Mouse (Mus musculus) lung, postnatal 0 days (tissue): ENCODE results near the gene Plpp3. TPM values are rescaled to one million over a fixed set of nuclear protein-coding genes. Genes with fewer than 3 reads are reported as not detected.
A peak's percentile ranks its signal among the peaks of the same experiment; 100 is the strongest.

Experiments
- ATAC-seq: fragments of 200-750 bp; cut with Nextera tagmentation; 2 replicates; pipeline ENCODE4 v1.8.0; 2017; ENCODE audit warnings: moderate library complexity
- DNase-seq: peaks from one replicate; pipeline ENCODE4 v3.0.0-alpha.2; 2016; ENCODE audit warnings: low spot score
- H3K27ac ChIP-seq: fragments of 300-500 bp; sonication (generic); 2 replicates; pipeline ENCODE4 v1.5.1; 2014; ENCODE audit warnings: antibody characterized with exemption, mild to moderate bottlenecking, low read length, mixed read lengths
- H3K27me3 ChIP-seq: fragments of 300-500 bp; sonication (generic); replicated peaks from 2 replicates; pipeline ENCODE4 v1.6.1; 2014; ENCODE audit warnings: low read length, mixed read lengths; ENCODE audit not compliant: insufficient read depth
- H3K36me3 ChIP-seq: fragments of 300-500 bp; sonication (generic); 2 replicates; pipeline ENCODE4 v1.6.1; 2014; ENCODE audit warnings: low read length, mixed read lengths; ENCODE audit not compliant: insufficient read depth
- H3K4me1 ChIP-seq: fragments of 300-500 bp; sonication (generic); 2 replicates; pipeline ENCODE4 v1.6.1; 2014; ENCODE audit warnings: antibody characterized with exemption, low read depth, low read length, mixed read lengths; ENCODE audit not compliant: insufficient read depth
- H3K4me2 ChIP-seq: fragments of 300-500 bp; sonication (generic); replicated peaks from 2 replicates; pipeline ENCODE4 v1.6.1; 2014; ENCODE audit warnings: low read depth, mild to moderate bottlenecking, low read length, moderate library complexity, mixed read lengths
- H3K4me3 ChIP-seq: fragments of 300-500 bp; sonication (generic); 2 replicates; pipeline ENCODE4 v1.5.1; 2014; ENCODE audit warnings: low read depth, low read length
- H3K9ac ChIP-seq: fragments of 300-500 bp; sonication (generic); replicated peaks from 2 replicates; pipeline ENCODE4 v1.6.1; 2014; ENCODE audit warnings: low read depth, mild to moderate bottlenecking
- H3K9me3 ChIP-seq: fragments of 300-500 bp; sonication (generic); 2 replicates; pipeline ENCODE4 v1.6.1; 2016; ENCODE audit warnings: low read length, mixed read lengths
- CTCF ChIP-seq: IDR thresholded peaks from 2 replicates; pipeline ENCODE4 v1.5.1; 2016; ENCODE audit warnings: antibody characterized with exemption, mild to moderate bottlenecking
- EP300 ChIP-seq: IDR thresholded peaks from 2 replicates; pipeline ENCODE4 v1.6.1; 2016; ENCODE audit warnings: antibody characterized with exemption, mild to moderate bottlenecking, control low read depth
- WGBS: fragments of 180-500 bp; shearing (Covaris S2); extraction: QIAGEN DNeasy Blood & Tissue Kit; methylation state at CpG from one replicate; pipeline ENCODE4 v1.1.7; 2014; 5-methylcytosine and 5-hydroxymethylcytosine counted together
- polyA plus RNA-seq: library from polyadenylated mRNA; unstranded; fragments of >200 nt; fragmentation: Nextera tagmentation; extraction: Ambion mirVana; gene quantifications from 2 replicates; pipeline ENCODE4 v1.2.1, GENCODE M21; 2015

Plpp3 gene
- polyA plus RNA-seq, 1 experiment from 2014 or later = 134 TPM

DNA sequence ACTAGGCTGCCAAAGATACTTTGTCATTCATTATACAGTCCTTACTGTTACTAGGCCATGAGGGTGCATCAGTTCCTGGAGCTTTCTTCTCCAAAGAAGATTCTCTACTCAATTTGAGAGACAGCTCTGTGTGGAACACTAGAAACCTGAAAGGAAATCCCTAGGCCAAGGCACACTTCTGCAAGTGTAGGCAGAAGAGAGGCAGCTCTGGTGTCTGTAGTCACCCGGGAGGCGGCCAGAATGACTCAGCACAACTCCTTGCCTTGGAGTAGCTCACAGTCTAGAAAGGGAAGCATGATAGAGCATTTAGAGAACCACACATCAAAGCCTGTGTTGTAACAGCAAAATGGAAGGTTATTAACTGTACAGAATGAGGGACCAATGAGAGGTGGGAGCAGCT is 68.4 kb downstream of the Plpp3 start:
- DNase-seq (peak; percentile 69), ATAC-seq (0 out of 2 replicates have a peak, but pooled peaks have one; percentile 16)
- 62% methylated on average over 2 of the region's 2 CpGs for WGBS
- H3K4me2 ChIP-seq = no peak overlapping the region
- H3K27ac ChIP-seq = no peak overlapping the region
- TF ChIP-seq EP300 (no peak), CTCF (no peak)
- H3K27me3 ChIP-seq = no peaks in the 10 kb centered on the region
- H3K36me3 ChIP-seq = peaks cover 30% of the 10 kb centered on the region
- H3K4me3 ChIP-seq = no peak overlapping the region
- H3K9ac ChIP-seq = no peak overlapping the region
- no peaks in the 10 kb centered on the region; the same call in 1 of the 2 replicates for H3K4me1 ChIP-seq
- no peaks in the 10 kb centered on the region for H3K9me3 ChIP-seq

DNA sequence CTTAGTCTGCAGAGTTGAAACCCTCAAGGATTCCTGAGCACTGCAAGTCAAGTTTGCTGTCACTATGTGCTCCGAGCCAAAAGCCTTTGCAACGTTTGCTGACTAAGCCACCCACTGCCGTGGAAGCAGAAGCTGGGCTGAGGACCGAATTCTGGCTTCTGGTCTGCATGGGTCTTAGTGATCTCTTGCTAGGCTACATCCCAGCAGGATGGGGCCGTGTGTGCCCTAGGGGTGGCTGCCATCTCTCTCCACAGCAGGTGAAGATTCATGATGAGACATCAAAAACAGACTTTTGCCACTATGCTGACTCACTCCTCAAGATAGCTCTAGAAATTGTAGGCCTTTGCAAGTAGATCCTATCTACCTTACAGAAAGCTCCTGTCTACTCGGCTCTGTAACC is 69.2 kb downstream of the Plpp3 start:
- no peaks in the 10 kb centered on the region; the same call in 1 of the 2 replicates for H3K4me1 ChIP-seq
- no peak overlapping the region for H3K27ac ChIP-seq
- DNase-seq (no peak), ATAC-seq (no peak)
- no peaks in the 10 kb centered on the region for H3K9me3 ChIP-seq
- H3K4me2 ChIP-seq = no peak overlapping the region
- H3K4me3 ChIP-seq = no peak overlapping the region
- WGBS = 53% methylated on average over 6 of the region's 6 CpGs
- H3K36me3 ChIP-seq = peaks cover 28% of the 10 kb centered on the region
- no peaks in the 10 kb centered on the region for H3K27me3 ChIP-seq
- TF ChIP-seq EP300 = no peak
- TF ChIP-seq CTCF = no peak
- no peak overlapping the region for H3K9ac ChIP-seq

DNA sequence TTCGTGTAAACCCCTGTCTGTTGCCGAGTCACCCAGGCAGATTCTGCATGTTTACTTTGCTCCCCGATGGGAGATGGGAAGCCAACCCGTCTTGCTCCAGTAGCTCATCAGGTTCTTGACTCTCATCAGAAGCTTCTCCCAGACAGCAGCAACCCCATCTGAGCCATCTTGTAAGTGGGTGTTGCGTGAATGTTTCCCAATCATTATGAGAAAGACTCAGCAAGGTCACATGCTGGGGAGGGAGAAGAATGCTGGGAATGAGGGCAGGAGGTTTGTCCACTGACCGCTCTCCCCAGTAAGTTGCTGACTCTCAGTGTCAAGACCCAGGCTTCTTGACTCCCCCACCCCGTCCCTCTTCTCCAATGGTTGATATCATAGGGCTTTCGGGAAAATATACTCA is 73.0 kb downstream of the Plpp3 start:
- H3K4me2 ChIP-seq = no peak overlapping the region
- no peak overlapping the region for H3K27ac ChIP-seq
- H3K4me1 ChIP-seq = no peaks in the 10 kb centered on the region
- H3K9ac ChIP-seq = no peak overlapping the region
- H3K36me3 ChIP-seq = peaks cover 18% of the 10 kb centered on the region
- 66% methylated on average over 8 of the region's 8 CpGs for WGBS
- H3K4me3 ChIP-seq = no peak overlapping the region
- TF ChIP-seq EP300 (no peak), CTCF (no peak)
- ATAC-seq (peak; percentile 54), DNase-seq (peak; percentile 72)
- H3K27me3 ChIP-seq = no peaks in the 10 kb centered on the region
- no peaks in the 10 kb centered on the region for H3K9me3 ChIP-seq

DNA sequence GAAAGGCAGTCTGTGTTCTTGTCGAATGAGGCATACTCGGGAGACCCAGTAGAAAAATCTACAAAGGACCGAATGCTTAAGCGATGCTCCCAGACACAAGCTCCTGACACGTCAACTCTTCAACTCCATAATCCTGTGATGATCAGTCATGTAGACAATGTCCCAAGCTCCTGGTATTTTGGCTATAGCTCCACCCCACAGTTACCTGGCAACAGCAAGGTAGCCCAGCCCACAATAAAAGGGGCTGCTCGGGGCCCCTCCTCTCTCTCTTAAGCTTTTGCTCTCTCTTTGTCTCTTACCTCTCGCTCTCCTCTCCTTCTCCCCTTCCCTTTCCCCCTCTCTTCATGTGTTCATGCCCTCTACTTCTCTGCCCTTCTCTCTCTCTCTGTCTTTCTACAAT is 83.1 kb downstream of the Plpp3 start:
- ATAC-seq (no peak), DNase-seq (no peak)
- Histone ChIP-seq H3K36me3 (no peaks in the 10 kb centered on the region), H3K27ac (no peak overlapping the region), H3K9ac (no peak overlapping the region), H3K27me3 (no peaks in the 10 kb centered on the region), H3K9me3 (no peaks in the 10 kb centered on the region), H3K4me3 (no peak overlapping the region), H3K4me2 (no peak overlapping the region), H3K4me1 (no peaks in the 10 kb centered on the region)
- WGBS = 83% methylated on average over 7 of the region's 7 CpGs
- TF ChIP-seq CTCF = no peak
- TF ChIP-seq EP300 = no peak

DNA sequence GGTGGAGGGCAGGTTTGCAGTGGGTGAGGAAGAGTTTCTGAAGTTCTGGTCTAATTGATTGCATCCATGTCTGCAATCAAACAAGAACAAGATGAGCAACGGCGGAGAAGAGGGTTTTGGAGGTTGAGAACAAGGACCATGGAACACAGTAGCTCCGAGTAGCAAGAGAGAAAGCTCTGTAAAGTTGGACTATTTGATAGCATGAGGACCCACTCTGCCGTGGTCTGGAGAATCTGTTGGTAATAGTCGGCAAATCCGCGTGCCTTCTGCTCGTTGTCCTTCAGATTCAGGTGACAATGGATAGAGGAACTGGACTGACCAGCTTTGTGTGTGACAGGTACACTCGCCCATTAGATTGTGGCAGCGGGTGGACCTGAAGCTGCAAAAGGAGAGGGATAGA is 87.8 kb downstream of the Plpp3 start:
- H3K36me3 ChIP-seq = no peaks in the 10 kb centered on the region
- H3K9ac ChIP-seq = no peak overlapping the region
- peak overlapping the region; percentile 67 for H3K4me2 ChIP-seq
- ATAC-seq = no peak
- TF ChIP-seq CTCF = no peak
- no peak for TF ChIP-seq EP300
- no peak for DNase-seq
- H3K27me3 ChIP-seq = no peaks in the 10 kb centered on the region
- no peak overlapping the region for H3K4me3 ChIP-seq
- WGBS = 63% methylated on average over 10 of the region's 10 CpGs
- no peak overlapping the region for H3K27ac ChIP-seq
- H3K4me1 ChIP-seq = no peaks in the 10 kb centered on the region
- H3K9me3 ChIP-seq = no peaks in the 10 kb centered on the region

DNA sequence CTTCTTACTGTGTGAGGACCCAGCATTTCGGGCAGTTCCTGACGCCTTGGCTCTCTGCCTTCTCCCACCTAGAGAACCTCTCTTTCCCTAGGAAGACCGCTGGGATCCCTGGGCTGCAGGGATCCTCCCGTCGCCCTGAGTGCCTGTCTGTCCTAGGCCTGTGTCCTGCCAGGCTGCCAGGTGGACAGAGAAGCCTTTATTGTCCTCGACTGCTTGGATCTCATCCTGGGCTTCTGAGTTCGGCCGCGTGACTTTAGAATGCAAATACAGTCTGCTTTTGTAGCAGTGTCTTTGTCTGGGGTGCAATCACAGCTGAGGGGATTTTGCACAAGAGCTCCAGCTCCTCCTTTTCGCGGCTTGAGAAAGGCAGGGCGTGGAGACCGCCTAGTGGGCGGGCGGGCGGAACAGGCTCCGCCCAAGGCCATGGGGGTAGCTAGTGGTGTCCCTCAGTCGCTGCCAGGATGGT is 88.4 kb downstream of the Plpp3 start:
- 6% methylated on average over 18 of the region's 18 CpGs for WGBS
- peak overlapping the region; percentile 67 for H3K4me2 ChIP-seq
- DNase-seq (peak; percentile 72), ATAC-seq (peak; percentile 87)
- no peaks in the 10 kb centered on the region for H3K36me3 ChIP-seq
- H3K9me3 ChIP-seq = no peaks in the 10 kb centered on the region
- no peak overlapping the region for H3K27ac ChIP-seq
- peak overlapping the region; percentile 33 for H3K4me3 ChIP-seq
- H3K4me1 ChIP-seq = no peaks in the 10 kb centered on the region
- H3K27me3 ChIP-seq = no peaks in the 10 kb centered on the region
- 0 out of 2 replicates have a peak overlapping the region, but pooled peaks have one; percentile 20 for H3K9ac ChIP-seq
- TF ChIP-seq CTCF = peak; percentile 36
- TF ChIP-seq EP300 = no peak

DNA sequence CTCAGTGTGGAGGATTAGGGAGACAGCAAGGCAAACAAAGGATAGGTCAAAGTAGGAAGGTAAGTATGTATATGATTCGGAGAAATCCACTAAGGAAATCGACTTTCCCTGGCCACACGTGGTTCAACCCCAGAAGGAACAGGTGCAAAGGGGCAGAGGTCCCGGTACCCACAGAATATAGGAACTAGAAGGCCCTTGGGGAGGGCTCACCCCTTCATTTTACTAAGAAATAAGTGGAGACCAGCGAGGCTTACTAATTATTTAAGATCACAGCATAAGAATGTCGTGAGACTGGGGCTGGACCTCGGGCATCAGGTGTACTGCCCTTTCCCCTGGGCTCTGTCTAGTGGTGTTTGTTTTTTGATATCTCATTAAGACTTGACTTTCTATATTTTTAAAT is 89.2 kb downstream of the Plpp3 start:
- H3K27ac ChIP-seq = no peak overlapping the region
- TF ChIP-seq CTCF = no peak
- no peak for TF ChIP-seq EP300
- DNase-seq = no peak
- H3K27me3 ChIP-seq = no peaks in the 10 kb centered on the region
- H3K4me3 ChIP-seq = no peak overlapping the region
- no peaks in the 10 kb centered on the region for H3K36me3 ChIP-seq
- WGBS = 76% methylated on average over 7 of the region's 7 CpGs
- no peaks in the 10 kb centered on the region for H3K9me3 ChIP-seq
- H3K4me1 ChIP-seq = no peaks in the 10 kb centered on the region
- no peak for ATAC-seq
- no peak overlapping the region for H3K9ac ChIP-seq
- H3K4me2 ChIP-seq = no peak overlapping the region
